Mouse (Mus musculus) kidney, adult 2 months (tissue): ENCODE data around the gene Wfdc6a.

Experiments used
- CTCF ChIP-seq: fragments of 200-500 bp; conservative IDR thresholded peaks from 2 replicates; pipeline ENCODE4 v1.5.1; 2011; ENCODE audit warnings: low read depth, mild to moderate bottlenecking, control low read depth, low read length, moderate library complexity, mixed read lengths; ENCODE audit not compliant: insufficient read depth, insufficient read length
- POLR2A ChIP-seq: fragments of 200-500 bp; IDR thresholded peaks from one replicate; pipeline ENCODE4 v1.6.1; 2011; ENCODE audit warnings: low read depth, low read length, control low read depth

DNA sequence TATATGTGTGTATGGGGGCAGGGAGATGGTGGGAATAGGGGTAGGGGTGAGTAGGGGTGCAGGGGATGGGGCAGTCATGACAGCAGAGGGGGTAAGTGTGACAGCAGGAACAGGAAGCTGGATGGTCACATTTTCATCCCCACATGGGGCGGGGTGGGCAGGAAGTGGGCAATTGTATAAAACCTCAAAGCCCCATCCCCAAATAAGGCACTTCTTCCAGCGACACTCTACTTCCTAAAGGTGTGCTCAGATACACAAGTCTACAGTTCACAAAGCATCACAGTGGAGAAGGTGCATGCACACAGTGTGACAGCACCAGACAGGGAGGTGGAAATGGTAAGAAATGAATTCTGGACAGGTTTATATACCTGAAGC lies 34.4 kb downstream of the Wfdc6a start:
- no peak for TF ChIP-seq POLR2A
- TF ChIP-seq CTCF, result no peak
